Mouse (Mus musculus) E14TG2a.4 (cell line): Measurements from ENCODE around the gene Macrod1.

ENCODE experiments used
- CTCF ChIP-seq: conservative IDR thresholded peaks from 2 replicates; pipeline ENCODE4 v1.5.1; 2014; ENCODE audit warnings: low read length
- NANOG ChIP-seq: IDR thresholded peaks from 2 replicates; pipeline ENCODE4 v1.6.1; 2014; ENCODE audit warnings: borderline replicate concordance, low read length, mixed read lengths
- POU5F1 ChIP-seq: IDR thresholded peaks from 2 replicates; pipeline ENCODE4 v1.6.1; 2014; ENCODE audit warnings: low read length, borderline replicate concordance

DNA sequence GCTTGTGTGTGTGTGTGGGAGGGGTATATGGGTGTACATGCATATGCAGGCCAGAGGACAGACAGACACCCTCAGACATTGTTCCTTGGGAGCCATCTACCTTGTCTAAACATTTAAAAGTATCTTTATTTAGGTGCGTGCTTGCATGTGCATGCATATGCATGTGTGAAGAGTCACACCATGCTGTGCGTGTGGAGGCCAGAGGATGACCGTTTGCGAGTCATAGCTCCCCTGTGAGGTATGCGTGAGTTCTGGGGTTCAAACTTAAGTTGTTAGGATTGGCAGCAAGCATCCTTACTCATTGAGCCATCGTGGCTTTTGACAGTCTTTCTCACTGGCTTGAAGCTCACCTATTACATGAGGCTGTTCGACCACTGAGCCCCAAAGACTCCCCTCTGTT lies 21.7 kb downstream of the Macrod1 start:
- TF ChIP-seq CTCF, result no peak
- TF ChIP-seq POU5F1, result no peak
- no peak for TF ChIP-seq NANOG
